Mouse (Mus musculus): Measurements from ENCODE around the gene Vmn2r49.
"Not testable (repeated sequence)": the region's sequence is repeated elsewhere in the genome, so short reads cannot be mapped to it uniquely, and the experiment has no call there.

The Vmn2r49 gene

GRCm38 (mm10) chr7:9992157-9992556 is at the start of gene Vmn2r49:
TSS of gene Vmn2r49 (minus strand) at chr7:9992257.
- not testable (repeated sequence) for DNase-seq (ENCODE audit: low spot score)

DNA sequence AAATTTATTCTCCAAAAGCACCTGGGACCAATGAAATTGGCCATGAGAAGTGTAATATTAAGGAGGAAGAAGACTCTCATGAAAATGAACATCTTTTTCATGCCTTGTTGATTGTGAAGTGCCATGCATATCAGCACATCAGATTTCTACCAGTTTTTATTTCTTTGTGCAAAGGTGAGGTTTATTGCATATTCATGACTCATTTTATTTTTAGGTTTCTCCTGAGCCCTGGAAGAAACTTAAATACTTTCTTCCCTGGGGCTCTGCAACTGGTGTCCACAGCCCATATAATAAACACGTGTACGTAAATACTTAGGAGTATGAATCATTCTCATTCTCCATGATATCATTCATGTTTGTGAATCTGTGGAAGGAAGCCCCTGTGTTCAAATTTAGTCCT is 38.6 kb downstream of the Vmn2r49 start, which contains the start of gene Vmn2r48:
Gene Vmn2r48 (minus strand): TSS at position 101 of the 400 bp plus-strand sequence.
- not testable (repeated sequence) for DNase-seq (ENCODE audit: low spot score)
